Mouse (Mus musculus) olfactory bulb, adult 2 months (tissue): ENCODE data around the gene Lrcol1. TPM values are rescaled to one million over a fixed set of nuclear protein-coding genes. Genes with fewer than 3 reads are reported as not detected.

ENCODE experiments used
- H3K27ac ChIP-seq: fragments of 200-500 bp; 2 replicates; pipeline ENCODE4 v1.5.1; 2012; ENCODE audit warnings: low read depth, low read length; ENCODE audit not compliant: insufficient read depth
- H3K4me1 ChIP-seq: fragments of 200-500 bp; 2 replicates; pipeline ENCODE4 v1.6.1; 2012; ENCODE audit warnings: low read length; ENCODE audit not compliant: control insufficient read depth, insufficient read depth
- H3K4me3 ChIP-seq: fragments of 200-500 bp; 2 replicates; pipeline ENCODE4 v1.5.1; 2012; ENCODE audit warnings: mild to moderate bottlenecking, low read depth, low read length, moderate library complexity; ENCODE audit not compliant: insufficient read depth
- CTCF ChIP-seq: fragments of 200-500 bp; IDR thresholded peaks from 2 replicates; pipeline ENCODE4 v1.5.1; 2012; ENCODE audit warnings: low read depth, mild to moderate bottlenecking, low read length, moderate library complexity; ENCODE audit not compliant: insufficient read depth
- POLR2A ChIP-seq: fragments of 200-500 bp; IDR thresholded peaks from 2 replicates; pipeline ENCODE4 v1.6.1; 2012; ENCODE audit warnings: mild to moderate bottlenecking, low read depth, low read length, moderate library complexity; ENCODE audit not compliant: insufficient read depth
- WGBS: fragments of 180-500 bp; shearing (Covaris S2); methylation state at CpG from one replicate; pipeline ENCODE4 v1.1.7; 2018; 5-methylcytosine and 5-hydroxymethylcytosine counted together
- polyA plus RNA-seq: library from polyadenylated mRNA; stranded (reverse); fragments of >200 nt; gene quantifications from 2 replicates; pipeline ENCODE4 v1.2.4, GENCODE M21; 2012; ENCODE audit warnings: low replicate concordance; ENCODE audit not compliant: missing spikeins, insufficient read depth, insufficient read length

The Lrcol1 gene
- polyA plus RNA-seq, 1 experiment: not detected

DNA sequence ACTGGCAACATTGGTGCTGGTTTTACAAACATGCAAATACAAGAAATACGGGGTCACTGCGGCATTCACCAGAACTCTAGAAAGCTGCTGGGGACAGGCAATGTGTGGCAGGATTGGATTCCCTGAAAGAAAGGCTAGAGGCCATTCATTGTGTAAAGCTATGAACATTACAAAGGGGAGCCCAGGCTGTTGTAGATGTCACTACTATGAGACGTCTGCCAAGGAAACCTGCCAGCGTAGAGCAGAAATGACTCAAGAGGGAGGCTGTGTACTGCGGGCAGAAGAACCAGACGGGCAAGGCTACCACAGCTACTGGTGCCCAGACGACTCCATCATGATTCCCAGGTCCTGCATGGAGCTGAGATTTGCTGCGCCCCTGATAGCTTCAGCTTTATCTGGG lies 56.6 kb downstream of the Lrcol1 start:
- Histone ChIP-seq H3K4me1 (peaks cover 5% of the 10 kb centered on the region), H3K4me3 (no peak overlapping the region), H3K27ac (no peak overlapping the region)
- TF ChIP-seq POLR2A: no peak
- TF ChIP-seq CTCF: no peak
- 74% methylated on average over 8 of the region's 8 CpGs for WGBS

GRCm38 (mm10) chr5:110402557-110402956 lies 58.0 kb downstream of the Lrcol1 start:
- 96% methylated on average over 2 of the region's 2 CpGs for WGBS
- no peak for TF ChIP-seq POLR2A
- TF ChIP-seq CTCF: no peak
- Histone ChIP-seq H3K4me1 (peaks cover 17% of the 10 kb centered on the region), H3K4me3 (no peak overlapping the region), H3K27ac (no peak overlapping the region)

- Histone ChIP-seq H3K4me3 (no peak overlapping the region), H3K27ac (no peak overlapping the region), H3K4me1 (peaks cover 17% of the 10 kb centered on the region)
- WGBS: 46% methylated on average over 3 of the region's 3 CpGs
- TF ChIP-seq CTCF: no peak
- no peak for TF ChIP-seq POLR2A
Observed at GRCm38 (mm10) chr5:110403931-110404330, 59.4 kb downstream of the Lrcol1 start.

Other genes starting within 250 kb of the Lrcol1 start
- gene Plcxd1, start 244.8 kb upstream of the Lrcol1 start, polyA plus RNA-seq: not detected in 2 replicates
- gene Gtpbp6, start 236.5 kb upstream of the Lrcol1 start, polyA plus RNA-seq: not detected in 2 replicates
- gene Zfp605, start 234.6 kb upstream of the Lrcol1 start, polyA plus RNA-seq: not detected in 2 replicates
- gene Chfr, start 208.9 kb upstream of the Lrcol1 start, polyA plus RNA-seq: not detected in 2 replicates
- 37.2 TPM in 1 of 2 replicates, not detected in the other for gene Golga3, start 168.0 kb upstream of the Lrcol1 start, polyA plus RNA-seq
- not detected in 2 replicates for gene Ankle2, start 113.7 kb upstream of the Lrcol1 start, polyA plus RNA-seq
- gene Pgam5, start 74.8 kb upstream of the Lrcol1 start, polyA plus RNA-seq: not detected in 2 replicates
- not detected in 2 replicates for gene Pxmp2, start 58.5 kb upstream of the Lrcol1 start, polyA plus RNA-seq
- gene Pole, start 58.4 kb upstream of the Lrcol1 start, polyA plus RNA-seq: not detected in 2 replicates
- not detected in 2 replicates for gene P2rx2, start 1.5 kb upstream of the Lrcol1 start, polyA plus RNA-seq
- gene Fbrsl1, start 103.8 kb downstream of the Lrcol1 start, polyA plus RNA-seq: not detected in 2 replicates
- gene Galnt9, start 199.6 kb downstream of the Lrcol1 start, polyA plus RNA-seq: not detected in 2 replicates